Mouse (Mus musculus) neural tube, embryonic 14.5 days (tissue): ENCODE measurements around the gene LTO1. TPM values are rescaled to one million over a fixed set of nuclear protein-coding genes. Genes with fewer than 3 reads are reported as not detected.

Experiments
- ATAC-seq: fragments of 200-750 bp; cut with Nextera tagmentation; 2 replicates; pipeline ENCODE4 v1.8.0; 2017; ENCODE audit warnings: low read depth, mild to moderate bottlenecking, moderate TSS enrichment, moderate library complexity
- H3K27ac ChIP-seq: fragments of 300-500 bp; sonication (generic); 2 replicates; pipeline ENCODE4 v1.5.1; 2014; ENCODE audit warnings: low read depth, mild to moderate bottlenecking, control low read depth, low read length, moderate library complexity, mixed read lengths
- H3K27me3 ChIP-seq: fragments of 300-500 bp; sonication (generic); 2 replicates; pipeline ENCODE4 v1.6.1; 2014; ENCODE audit warnings: low read length; ENCODE audit not compliant: control insufficient read depth, insufficient read depth
- H3K36me3 ChIP-seq: fragments of 300-500 bp; sonication (generic); 2 replicates; pipeline ENCODE4 v1.6.1; 2014; ENCODE audit warnings: low read length, mixed read lengths; ENCODE audit not compliant: control insufficient read depth, insufficient read depth
- H3K4me1 ChIP-seq: fragments of 300-500 bp; sonication (generic); 2 replicates; pipeline ENCODE4 v1.6.1; 2014; ENCODE audit warnings: low read length; ENCODE audit not compliant: control insufficient read depth, insufficient read depth
- H3K4me2 ChIP-seq: fragments of 300-500 bp; sonication (generic); 2 replicates; pipeline ENCODE4 v1.6.1; 2014; ENCODE audit warnings: mild to moderate bottlenecking, low read depth, low read length, control low read depth
- H3K4me3 ChIP-seq: fragments of 300-500 bp; sonication (generic); 2 replicates; pipeline ENCODE4 v1.5.1; 2014; ENCODE audit warnings: low read depth, low read length, control low read depth, mixed read lengths
- H3K9ac ChIP-seq: fragments of 300-500 bp; sonication (generic); replicated peaks from 2 replicates; pipeline ENCODE4 v1.6.1; 2014; ENCODE audit warnings: low read depth, mild to moderate bottlenecking, control low read depth, low read length, mixed read lengths
- H3K9me3 ChIP-seq: fragments of 300-500 bp; sonication (generic); 2 replicates; pipeline ENCODE4 v1.6.1; 2016; ENCODE audit warnings: low read length; ENCODE audit not compliant: control insufficient read depth
- WGBS: fragments of 180-500 bp; shearing (Covaris S2); extraction: QIAGEN DNeasy Blood & Tissue Kit; methylation state at CpG from one replicate; pipeline ENCODE4 v1.1.7; 2014; 5-methylcytosine and 5-hydroxymethylcytosine counted together
- polyA plus RNA-seq: library from polyadenylated mRNA; unstranded; fragments of >200 nt; fragmentation: Nextera tagmentation; extraction: Ambion mirVana; gene quantifications from 2 replicates; pipeline ENCODE4 v1.2.1, GENCODE M21; 2014

LTO1 gene
- 22.4 and 25.8 TPM in 2 replicates for polyA plus RNA-seq

- Histone ChIP-seq H3K27ac (peak within 1 kb of the TSS; percentile 93), H3K4me2 (peak within 1 kb of the TSS; percentile 94), H3K4me1 (peaks cover 6% of the 10 kb centered on the region; the same call in 1 of the 2 replicates), H3K4me3 (peak within 1 kb of the TSS; percentile 83), H3K9me3 (no peaks in the 10 kb centered on the region), H3K9ac (peak within 1 kb of the TSS; percentile 64), H3K27me3 (no peaks in the 10 kb centered on the region), H3K36me3 (peaks cover 21% of the 10 kb centered on the region; the same call in 1 of the 2 replicates)
- under 1% methylated on average over 55 of the region's 55 CpGs for WGBS
- ATAC-seq = peak; percentile 93
Measured at GRCm38 (mm10) chr7:144914948-144915750, at the start of gene LTO1. Gene LTO1, plus strand, starts transcription at chr7:144915100.

DNA sequence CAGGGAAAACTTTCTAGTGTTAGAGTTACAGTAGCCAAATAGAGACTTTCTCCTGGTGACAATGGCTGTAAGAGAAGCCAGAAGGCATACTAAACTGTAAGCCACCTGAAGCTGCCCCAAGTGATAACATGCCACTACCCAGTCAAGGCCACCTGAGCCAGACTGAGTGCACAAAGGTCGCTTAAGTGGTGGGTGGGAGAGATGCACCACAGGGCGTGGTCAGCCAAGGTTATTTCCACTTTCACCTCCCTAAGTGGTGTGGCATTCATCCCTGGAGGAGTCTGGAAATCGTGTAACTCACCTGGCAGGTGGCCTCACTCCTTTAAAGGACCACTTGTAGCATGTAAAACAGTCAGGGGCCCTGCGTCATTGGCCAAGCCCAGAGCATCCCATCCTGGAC is 47.7 kb upstream of the LTO1 start:
- Histone ChIP-seq H3K4me2 (no peak overlapping the region), H3K9me3 (no peaks in the 10 kb centered on the region), H3K36me3 (no peaks in the 10 kb centered on the region), H3K4me3 (no peak overlapping the region), H3K9ac (no peak overlapping the region), H3K27ac (no peak overlapping the region), H3K4me1 (no peaks in the 10 kb centered on the region), H3K27me3 (peaks cover 27% of the 10 kb centered on the region)
- 77% methylated on average over 4 of the region's 4 CpGs for WGBS
- no peak for ATAC-seq

DNA sequence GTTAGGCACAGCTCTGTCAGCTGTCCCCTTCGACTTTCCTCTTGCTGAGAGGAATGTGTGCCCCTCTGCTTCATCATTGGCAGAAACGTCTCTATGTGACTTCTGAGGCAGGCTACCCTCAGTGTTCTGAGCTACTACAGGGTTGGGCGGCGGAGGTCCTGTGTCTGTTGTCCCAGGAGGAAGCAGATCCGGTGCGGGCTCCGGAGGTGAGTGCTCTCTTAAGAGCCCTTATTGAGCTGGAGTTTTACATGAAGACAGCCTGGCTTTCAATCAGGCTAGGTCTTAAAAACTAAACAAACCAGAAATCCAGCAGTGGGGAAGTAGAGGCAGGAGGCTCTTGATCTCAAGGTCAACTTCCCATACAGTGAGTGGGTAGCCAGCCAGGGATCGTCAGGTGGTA is 47.3 kb upstream of the LTO1 start:
- Histone ChIP-seq H3K27me3 (peaks cover 23% of the 10 kb centered on the region), H3K4me1 (no peaks in the 10 kb centered on the region), H3K36me3 (no peaks in the 10 kb centered on the region), H3K4me2 (no peak overlapping the region), H3K9me3 (no peaks in the 10 kb centered on the region), H3K4me3 (no peak overlapping the region), H3K9ac (no peak overlapping the region), H3K27ac (no peak overlapping the region)
- 85% methylated on average over 8 of the region's 8 CpGs for WGBS
- ATAC-seq = no peak

DNA sequence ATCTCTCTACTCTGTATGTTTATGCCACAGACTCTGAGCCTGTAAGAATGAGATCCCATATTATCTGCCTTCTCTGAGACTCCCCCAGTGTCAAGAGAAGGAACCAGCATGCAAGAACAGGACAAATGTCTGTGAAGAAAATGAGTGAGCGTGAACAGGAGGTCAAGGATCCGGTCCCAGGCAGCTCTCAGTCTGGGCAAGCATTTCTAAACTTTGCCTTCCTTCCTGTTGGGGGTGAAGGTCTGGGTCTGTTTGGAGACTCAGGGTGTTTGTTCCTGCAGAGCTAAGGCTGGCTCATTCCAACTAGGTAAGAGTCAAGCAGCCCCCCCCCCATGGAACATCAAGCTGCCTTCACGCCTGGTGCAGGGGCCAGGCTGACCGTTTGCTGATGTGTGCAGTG is 42.5 kb upstream of the LTO1 start:
- no peak for ATAC-seq
- H3K4me1 ChIP-seq = no peaks in the 10 kb centered on the region
- 77% methylated on average over 4 of the region's 4 CpGs for WGBS

GRCm38 (mm10) chr7:144873160-144873559 is 41.7 kb upstream of the LTO1 start:
- ATAC-seq = no peak
- no peaks in the 10 kb centered on the region for H3K36me3 ChIP-seq
- WGBS = 77% methylated on average over 4 of the region's 4 CpGs

More for the DNA sequence above, 42.5 kb upstream of the LTO1 start:
- Histone ChIP-seq H3K27ac (no peak overlapping the region), H3K36me3 (no peaks in the 10 kb centered on the region), H3K9ac (no peak overlapping the region), H3K4me2 (no peak overlapping the region), H3K4me3 (no peak overlapping the region), H3K27me3 (no peaks in the 10 kb centered on the region), H3K9me3 (no peaks in the 10 kb centered on the region)

GRCm38 (mm10) chr7:144874226-144874625 is 40.7 kb upstream of the LTO1 start:
- no peak for ATAC-seq
- Histone ChIP-seq H3K27me3 (no peaks in the 10 kb centered on the region), H3K4me2 (no peak overlapping the region), H3K36me3 (no peaks in the 10 kb centered on the region), H3K9me3 (no peaks in the 10 kb centered on the region), H3K4me1 (no peaks in the 10 kb centered on the region), H3K27ac (no peak overlapping the region), H3K4me3 (no peak overlapping the region), H3K9ac (no peak overlapping the region)
- WGBS = 66% methylated on average over 4 of the region's 4 CpGs

More at GRCm38 (mm10) chr7:144873160-144873559, 41.7 kb upstream of the LTO1 start:
- no peaks in the 10 kb centered on the region for H3K4me1 ChIP-seq
- no peak overlapping the region for H3K27ac ChIP-seq
- H3K27me3 ChIP-seq = no peaks in the 10 kb centered on the region
- H3K9me3 ChIP-seq = no peaks in the 10 kb centered on the region
- H3K4me2 ChIP-seq = no peak overlapping the region
- no peak overlapping the region for H3K4me3 ChIP-seq
- H3K9ac ChIP-seq = no peak overlapping the region

GRCm38 (mm10) chr7:144878401-144878800 is 36.5 kb upstream of the LTO1 start:
- no peak overlapping the region for H3K4me3 ChIP-seq
- no peak overlapping the region for H3K9ac ChIP-seq
- H3K4me2 ChIP-seq = no peak overlapping the region
- no peak for ATAC-seq
- no peaks in the 10 kb centered on the region for H3K9me3 ChIP-seq
- no peaks in the 10 kb centered on the region for H3K27me3 ChIP-seq
- WGBS = 97% methylated on average over 1 of the region's 1 CpGs
- H3K4me1 ChIP-seq = no peaks in the 10 kb centered on the region
- no peaks in the 10 kb centered on the region for H3K36me3 ChIP-seq
- H3K27ac ChIP-seq = no peak overlapping the region

DNA sequence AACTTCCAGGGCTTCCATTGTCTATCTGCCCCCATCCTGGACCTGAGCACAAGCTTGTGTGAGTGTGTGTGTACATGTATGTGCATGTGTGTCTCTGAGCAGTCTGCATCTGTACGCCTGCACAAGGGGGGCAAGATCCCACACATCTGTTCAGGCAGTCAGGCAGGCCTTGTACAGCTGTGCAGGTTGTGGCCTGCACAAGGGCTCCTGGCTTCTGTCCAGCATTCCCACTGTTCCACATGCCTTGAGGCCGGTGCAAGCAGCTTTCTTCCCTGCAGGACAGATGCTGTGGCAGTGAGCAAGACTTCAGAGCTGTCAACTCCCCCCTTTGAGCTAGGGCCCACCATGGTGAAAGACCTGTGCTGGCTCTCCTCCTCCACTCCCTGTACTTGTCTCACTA is 31.8 kb upstream of the LTO1 start:
- H3K27ac ChIP-seq = no peak overlapping the region
- H3K4me2 ChIP-seq = no peak overlapping the region
- H3K9me3 ChIP-seq = no peaks in the 10 kb centered on the region
- ATAC-seq = no peak
- H3K4me3 ChIP-seq = no peak overlapping the region
- H3K36me3 ChIP-seq = no peaks in the 10 kb centered on the region
- no peak overlapping the region for H3K9ac ChIP-seq
- 39% methylated on average over 2 of the region's 2 CpGs for WGBS
- no peaks in the 10 kb centered on the region for H3K4me1 ChIP-seq
- no peaks in the 10 kb centered on the region for H3K27me3 ChIP-seq

DNA sequence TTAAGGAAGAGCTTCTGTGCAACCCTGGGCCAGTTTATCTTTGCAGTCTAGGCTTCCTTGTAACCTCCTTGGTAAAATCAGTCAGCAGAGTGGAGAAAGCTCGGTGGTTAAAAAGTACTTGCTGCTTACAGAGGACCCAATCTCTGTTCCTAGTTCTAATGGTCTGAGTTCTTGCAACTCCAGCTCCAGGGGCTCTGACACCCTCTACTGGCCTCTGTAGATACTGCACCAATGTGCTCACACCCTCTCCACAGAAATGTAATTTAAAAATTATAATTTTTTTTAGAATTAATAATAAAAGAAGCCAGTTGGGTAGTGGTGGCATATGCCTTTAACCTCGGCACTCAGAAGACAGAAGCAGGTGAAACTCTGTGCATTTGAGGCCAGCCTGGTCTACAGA is 27.2 kb upstream of the LTO1 start:
- H3K27ac ChIP-seq = no peak overlapping the region
- no peaks in the 10 kb centered on the region for H3K27me3 ChIP-seq
- WGBS = 89% methylated on average over 2 of the region's 2 CpGs
- no peaks in the 10 kb centered on the region for H3K4me1 ChIP-seq
- no peaks in the 10 kb centered on the region for H3K36me3 ChIP-seq
- H3K4me2 ChIP-seq = no peak overlapping the region
- H3K4me3 ChIP-seq = no peak overlapping the region
- no peaks in the 10 kb centered on the region for H3K9me3 ChIP-seq
- no peak for ATAC-seq
- no peak overlapping the region for H3K9ac ChIP-seq
